Mouse (Mus musculus): ENCODE results near the gene Ndn. TPM values are rescaled to one million over a fixed set of nuclear protein-coding genes. Genes with fewer than 3 reads are reported as not detected.

Ndn gene
- polyA plus RNA-seq (2011; ENCODE audit: insufficient read length, low read depth, missing spikeins) = 25.7 and 27.0 TPM in 2 replicates

DNA sequence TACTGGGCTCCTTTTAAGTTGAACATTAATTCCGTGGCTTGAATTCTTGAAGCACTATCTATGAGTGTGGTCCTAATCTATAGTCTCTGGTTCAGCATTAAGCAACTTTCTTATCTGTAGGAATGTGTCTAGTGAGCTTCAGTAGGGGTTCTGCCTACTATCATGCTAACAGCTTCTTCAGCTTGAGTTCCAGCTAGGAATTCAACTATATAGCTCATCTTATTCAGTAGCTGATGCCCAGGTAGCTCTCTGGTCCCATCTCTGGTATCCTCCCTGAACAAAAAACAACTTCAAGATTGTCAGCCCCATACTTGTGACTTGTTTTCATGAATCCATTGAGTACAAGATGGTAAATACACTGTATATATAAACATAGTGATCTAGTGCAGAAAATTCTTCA, at the start of gene Ndn:
Ndn (plus strand) TSS at position 301 of the 400 bp plus-strand sequence.
- no peaks in the 10 kb centered on the region for H3K4me1 ChIP-seq (ENCODE audit: control insufficient read depth, insufficient read depth, low read length)
- H3K4me3 ChIP-seq (ENCODE audit: insufficient read depth, low read length) = no peak within 1 kb of the TSS
- H3K27ac ChIP-seq (ENCODE audit: insufficient read depth, low read length) = no peak within 1 kb of the TSS
- no peak for TF ChIP-seq CTCF (IDR thresholded peaks at IDR 0.05; ENCODE audit: borderline replicate concordance, insufficient read depth, low read length)
- no peak for TF ChIP-seq POLR2A (IDR thresholded peaks at IDR 0.05; ENCODE audit: low read depth, low read length)

DNA sequence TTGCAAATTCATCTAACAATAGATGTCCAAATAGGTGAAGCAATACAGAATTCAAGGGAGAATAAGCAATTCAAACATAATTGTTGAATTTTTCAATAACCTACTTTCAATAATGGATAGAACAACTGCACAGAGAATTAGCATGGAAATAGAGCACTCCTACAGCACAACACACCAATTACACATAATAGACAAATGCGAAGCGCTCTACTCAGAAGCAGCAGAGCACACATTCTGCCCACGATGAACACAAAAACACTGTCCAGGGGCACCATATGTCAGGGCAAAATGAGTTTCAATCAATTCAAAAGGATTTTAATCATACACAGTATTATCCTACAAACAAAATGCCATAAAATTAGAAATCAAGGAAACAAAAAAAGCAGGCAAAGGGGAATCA, 43.9 kb upstream of the Ndn start:
- Histone ChIP-seq H3K27ac (ENCODE audit: insufficient read depth, low read length) (no peak overlapping the region), H3K4me3 (ENCODE audit: insufficient read depth, low read length) (no peak overlapping the region), H3K4me1 (ENCODE audit: control insufficient read depth, insufficient read depth, low read length) (no peaks in the 10 kb centered on the region)
- no peak for TF ChIP-seq POLR2A (IDR thresholded peaks at IDR 0.05; ENCODE audit: low read depth, low read length)
- no peak for TF ChIP-seq CTCF (IDR thresholded peaks at IDR 0.05; ENCODE audit: borderline replicate concordance, insufficient read depth, low read length)

DNA sequence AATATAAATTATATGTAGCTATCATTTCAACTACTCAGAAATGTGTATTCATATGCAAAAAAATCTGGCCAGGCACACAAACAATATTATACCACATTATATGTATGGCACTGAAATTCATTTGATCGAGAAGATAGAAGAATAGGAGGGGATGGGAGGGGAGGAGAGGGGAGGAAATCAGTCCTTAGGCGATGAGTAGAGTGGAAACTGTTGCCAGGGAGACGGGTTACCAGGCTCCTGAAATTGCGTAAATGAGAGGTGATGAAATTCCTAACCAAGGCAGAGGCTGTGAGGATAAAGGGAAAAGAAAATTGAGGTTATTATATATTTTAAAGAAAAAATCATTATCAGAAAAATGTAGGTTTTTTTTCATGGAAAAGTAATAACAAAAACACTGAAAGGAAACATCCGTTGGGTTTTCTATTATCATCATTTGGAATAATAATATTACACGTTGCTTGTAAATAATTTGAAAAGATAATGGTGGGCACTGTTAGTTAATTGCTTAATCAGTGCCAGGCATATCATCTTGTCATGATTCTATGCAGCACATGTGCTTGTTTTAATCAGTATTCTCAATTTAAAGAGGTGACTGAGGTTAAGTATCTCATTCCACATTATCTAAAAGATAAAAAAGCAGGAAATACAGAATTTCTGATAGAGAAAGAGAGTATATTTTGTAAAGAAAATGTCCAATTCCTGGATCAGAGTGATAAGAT, 39.3 kb upstream of the Ndn start:
- no peak overlapping the region for H3K4me3 ChIP-seq (ENCODE audit: insufficient read depth, low read length)
- H3K4me1 ChIP-seq (ENCODE audit: control insufficient read depth, insufficient read depth, low read length) = no peaks in the 10 kb centered on the region
- TF ChIP-seq POLR2A (IDR thresholded peaks at IDR 0.05; ENCODE audit: low read depth, low read length) (no peak), CTCF (IDR thresholded peaks at IDR 0.05; ENCODE audit: borderline replicate concordance, insufficient read depth, low read length) (no peak)
- no peak overlapping the region for H3K27ac ChIP-seq (ENCODE audit: insufficient read depth, low read length)

DNA sequence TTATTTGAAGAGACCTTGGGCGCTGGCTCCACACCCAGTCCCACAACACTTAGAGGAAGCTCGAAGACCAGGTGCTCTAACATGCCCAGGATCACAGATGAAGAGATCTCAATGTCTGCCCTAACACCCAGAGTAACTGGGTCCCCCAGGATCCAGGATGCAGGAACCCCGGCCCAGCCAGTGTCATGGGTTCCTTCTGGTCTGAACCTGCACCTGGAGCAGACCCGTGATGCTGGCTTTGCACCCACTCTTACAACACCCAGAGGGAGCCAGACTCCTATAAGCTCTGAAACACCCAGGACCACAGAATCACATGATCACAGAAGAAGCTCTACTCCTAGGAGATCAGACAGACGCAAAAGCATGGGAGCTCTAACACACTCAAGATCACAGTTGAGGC, 29.6 kb upstream of the Ndn start:
- no peak overlapping the region for H3K4me3 ChIP-seq (ENCODE audit: insufficient read depth, low read length)
- TF ChIP-seq POLR2A (IDR thresholded peaks at IDR 0.05; ENCODE audit: low read depth, low read length) = no peak
- no peak for TF ChIP-seq CTCF (IDR thresholded peaks at IDR 0.05; ENCODE audit: borderline replicate concordance, insufficient read depth, low read length)

DNA sequence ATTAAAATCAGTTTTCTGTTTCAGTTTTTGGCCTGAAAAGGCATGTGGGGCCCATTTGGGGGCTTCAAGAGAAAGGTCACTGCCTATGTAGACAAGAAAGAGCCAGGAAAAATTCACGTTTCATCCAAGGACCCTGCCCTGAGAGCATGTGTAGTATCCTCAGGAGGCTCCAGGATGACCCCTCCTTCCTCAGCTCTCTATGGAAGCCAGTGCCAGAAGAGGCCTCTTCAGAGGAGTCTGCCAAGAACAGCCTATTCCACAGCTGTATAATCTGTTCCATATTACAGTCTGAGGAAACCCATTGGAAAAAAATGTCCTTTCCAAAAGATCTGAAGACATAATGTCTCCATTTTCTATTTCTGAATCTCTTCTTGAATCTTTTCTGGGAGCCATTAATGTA, 958 bp upstream of the Ndn start:
- Histone ChIP-seq H3K4me1 (ENCODE audit: control insufficient read depth, insufficient read depth, low read length) (no peaks in the 10 kb centered on the region), H3K4me3 (ENCODE audit: insufficient read depth, low read length) (no peak overlapping the region), H3K27ac (ENCODE audit: insufficient read depth, low read length) (no peak overlapping the region)
- no peak for TF ChIP-seq POLR2A (IDR thresholded peaks at IDR 0.05; ENCODE audit: low read depth, low read length)
- TF ChIP-seq CTCF (IDR thresholded peaks at IDR 0.05; ENCODE audit: borderline replicate concordance, insufficient read depth, low read length) = no peak

More for the DNA sequence above, 29.6 kb upstream of the Ndn start:
- no peaks in the 10 kb centered on the region for H3K4me1 ChIP-seq (ENCODE audit: control insufficient read depth, insufficient read depth, low read length)
- H3K27ac ChIP-seq (ENCODE audit: insufficient read depth, low read length) = no peak overlapping the region

DNA sequence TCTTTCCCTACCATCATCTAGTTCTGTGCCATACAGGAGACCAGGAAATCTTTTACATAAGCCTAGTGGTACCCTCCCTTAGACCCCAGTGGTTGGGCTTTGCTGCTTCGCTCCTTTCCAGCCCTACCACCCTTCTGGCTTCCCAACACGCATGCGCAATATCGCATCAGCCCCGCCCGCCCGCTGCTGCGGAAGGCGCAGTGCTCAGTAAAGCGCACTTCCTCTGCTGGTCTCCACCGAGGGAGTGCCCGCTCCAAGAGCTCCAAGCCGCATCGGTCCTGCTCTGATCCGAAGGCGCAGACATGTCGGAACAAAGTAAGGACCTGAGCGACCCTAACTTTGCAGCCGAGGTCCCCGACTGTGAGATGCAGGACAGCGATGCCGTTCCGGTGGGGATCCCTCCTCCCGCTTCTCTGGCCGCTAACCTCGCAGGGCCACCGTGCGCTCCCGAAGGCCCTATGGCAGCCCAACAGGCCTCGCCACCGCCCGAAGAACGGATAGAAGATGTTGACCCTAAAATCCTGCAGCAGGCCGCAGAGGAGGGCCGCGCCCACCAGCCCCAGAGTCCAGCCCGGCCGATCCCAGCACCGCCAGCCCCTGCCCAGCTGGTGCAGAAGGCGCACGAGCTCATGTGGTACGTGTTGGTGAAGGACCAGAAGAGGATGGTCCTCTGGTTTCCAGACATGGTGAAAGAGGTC, 1.9 kb downstream of the Ndn start:
- no peak overlapping the region for H3K27ac ChIP-seq (ENCODE audit: insufficient read depth, low read length)
- no peak for TF ChIP-seq CTCF (IDR thresholded peaks at IDR 0.05; ENCODE audit: borderline replicate concordance, insufficient read depth, low read length)
- TF ChIP-seq POLR2A (IDR thresholded peaks at IDR 0.05; ENCODE audit: low read depth, low read length) = peak; percentile 93
- no peaks in the 10 kb centered on the region for H3K4me1 ChIP-seq (ENCODE audit: control insufficient read depth, insufficient read depth, low read length)
- peak overlapping the region; percentile 48 for H3K4me3 ChIP-seq (ENCODE audit: insufficient read depth, low read length)

DNA sequence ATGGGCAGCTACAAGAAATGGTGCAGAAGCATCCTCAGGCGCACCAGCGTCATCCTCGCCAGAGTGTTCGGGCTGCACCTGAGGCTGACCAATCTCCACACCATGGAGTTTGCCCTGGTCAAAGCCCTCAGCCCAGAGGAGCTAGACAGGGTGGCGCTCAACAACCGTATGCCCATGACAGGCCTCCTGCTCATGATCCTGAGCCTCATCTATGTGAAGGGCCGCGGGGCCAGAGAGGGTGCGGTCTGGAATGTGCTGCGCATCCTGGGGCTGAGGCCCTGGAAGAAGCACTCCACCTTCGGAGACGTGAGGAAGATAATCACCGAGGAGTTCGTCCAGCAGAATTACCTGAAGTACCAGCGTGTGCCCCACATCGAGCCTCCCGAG, 2.4 kb downstream of the Ndn start:
- Histone ChIP-seq H3K4me1 (ENCODE audit: control insufficient read depth, insufficient read depth, low read length) (no peaks in the 10 kb centered on the region), H3K4me3 (ENCODE audit: insufficient read depth, low read length) (peak overlapping the region; percentile 48), H3K27ac (ENCODE audit: insufficient read depth, low read length) (no peak overlapping the region)
- TF ChIP-seq POLR2A (IDR thresholded peaks at IDR 0.05; ENCODE audit: low read depth, low read length) (no peak), CTCF (IDR thresholded peaks at IDR 0.05; ENCODE audit: borderline replicate concordance, insufficient read depth, low read length) (no peak)

DNA sequence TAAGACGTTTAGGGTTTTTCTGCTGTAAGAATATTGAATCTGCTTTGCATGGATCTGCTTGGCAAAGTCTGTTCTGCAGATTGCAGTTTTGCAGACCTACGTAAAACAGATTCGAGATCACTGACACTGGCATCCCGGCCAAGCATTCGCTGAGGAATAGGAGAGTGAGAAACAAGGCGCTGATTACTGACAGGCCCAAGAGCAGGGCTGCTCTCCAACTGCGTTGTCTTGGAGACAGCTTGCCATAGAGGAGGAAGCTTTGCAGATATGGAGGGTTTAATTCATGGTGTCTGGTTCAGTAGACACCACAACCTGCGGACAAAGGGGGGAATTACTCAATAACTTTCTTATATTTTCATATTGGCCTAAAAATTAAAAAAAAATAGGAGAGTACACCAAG, 4.9 kb downstream of the Ndn start:
- H3K4me1 ChIP-seq (ENCODE audit: control insufficient read depth, insufficient read depth, low read length) = no peaks in the 10 kb centered on the region
- H3K27ac ChIP-seq (ENCODE audit: insufficient read depth, low read length) = no peak overlapping the region
- no peak overlapping the region for H3K4me3 ChIP-seq (ENCODE audit: insufficient read depth, low read length)
- TF ChIP-seq CTCF (IDR thresholded peaks at IDR 0.05; ENCODE audit: borderline replicate concordance, insufficient read depth, low read length) = no peak
- no peak for TF ChIP-seq POLR2A (IDR thresholded peaks at IDR 0.05; ENCODE audit: low read depth, low read length)

DNA sequence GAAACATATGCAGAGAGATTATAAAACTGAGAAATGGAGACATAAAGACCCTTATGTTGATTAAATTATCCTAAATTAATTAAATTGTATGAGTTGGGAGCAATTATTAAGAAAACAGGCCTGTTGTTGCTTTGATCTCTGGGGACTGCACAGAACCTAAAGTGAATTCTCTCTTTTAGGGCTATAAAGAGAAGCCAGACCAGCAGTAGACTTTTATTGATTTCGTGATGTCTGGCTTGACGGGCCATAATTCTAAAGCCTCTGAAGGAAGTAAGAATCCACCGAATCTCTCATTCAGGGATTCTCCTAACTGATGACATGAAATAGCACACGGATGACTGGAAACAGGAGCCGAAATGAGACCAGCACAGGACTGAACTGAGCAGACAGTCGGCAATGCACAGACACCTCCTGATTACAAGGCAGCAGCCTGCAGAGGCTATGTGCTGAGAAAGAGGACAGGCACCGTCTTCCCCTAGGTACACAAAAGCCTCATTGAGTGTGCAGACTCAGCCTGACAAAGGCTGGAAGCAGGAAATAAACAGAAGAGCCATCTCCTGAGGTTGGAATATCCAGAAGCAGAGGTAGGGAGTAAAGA, 18.8 kb downstream of the Ndn start:
- TF ChIP-seq POLR2A (IDR thresholded peaks at IDR 0.05; ENCODE audit: low read depth, low read length) (no peak), CTCF (IDR thresholded peaks at IDR 0.05; ENCODE audit: borderline replicate concordance, insufficient read depth, low read length) (no peak)
- Histone ChIP-seq H3K27ac (ENCODE audit: insufficient read depth, low read length) (no peak overlapping the region), H3K4me1 (ENCODE audit: control insufficient read depth, insufficient read depth, low read length) (no peaks in the 10 kb centered on the region), H3K4me3 (ENCODE audit: insufficient read depth, low read length) (no peak overlapping the region)

DNA sequence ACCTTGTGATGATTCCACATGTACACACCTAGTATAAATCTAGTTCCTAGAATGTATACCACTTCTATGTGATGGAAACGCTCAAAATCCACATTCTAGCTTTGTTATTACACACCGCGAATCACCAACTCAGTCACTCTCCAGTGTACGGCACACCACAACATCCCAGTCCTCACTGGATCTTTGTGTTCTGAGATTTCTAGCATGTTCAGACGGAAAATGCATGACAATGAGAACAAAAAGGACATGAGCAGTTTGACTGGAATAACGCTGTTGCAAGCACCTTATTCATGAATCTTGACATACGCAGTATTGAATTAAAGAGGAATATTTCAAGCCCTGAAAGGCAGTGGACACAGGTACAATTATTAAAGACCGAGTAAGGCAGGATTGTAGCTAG, 20.4 kb downstream of the Ndn start:
- Histone ChIP-seq H3K4me3 (ENCODE audit: insufficient read depth, low read length) (no peak overlapping the region), H3K4me1 (ENCODE audit: control insufficient read depth, insufficient read depth, low read length) (no peaks in the 10 kb centered on the region), H3K27ac (ENCODE audit: insufficient read depth, low read length) (no peak overlapping the region)
- no peak for TF ChIP-seq CTCF (IDR thresholded peaks at IDR 0.05; ENCODE audit: borderline replicate concordance, insufficient read depth, low read length)
- TF ChIP-seq POLR2A (IDR thresholded peaks at IDR 0.05; ENCODE audit: low read depth, low read length) = no peak

Measured in embryonic fibroblast, embryonic 13.5 days (primary cell).